Mouse (Mus musculus) MEL (cell line): ENCODE data around the gene Il4ra. TPM values are rescaled to one million over a fixed set of nuclear protein-coding genes. Genes with fewer than 3 reads are reported as not detected.

Source experiments
- DNase-seq: peaks from one replicate; pipeline ENCODE4 v3.0.0; 2011; ENCODE audit warnings: low read depth, low spot score
- H3K27ac ChIP-seq: 2 replicates; pipeline ENCODE4 v1.5.1; 2012; ENCODE audit warnings: low read depth, mild to moderate bottlenecking, control low read depth, low read length, moderate library complexity; ENCODE audit not compliant: control insufficient read depth
- H3K27me3 ChIP-seq, 2 experiments: fragments of 150-350 bp in 1 of 2; sonication (generic) in 1 of 2; 2 replicates each; pipeline ENCODE4 v1.6.1; 2012; ENCODE audit warnings: low read length in 2 of 2, mild to moderate bottlenecking in 2 of 2, improper control_type of control experiment in 1 of 2, moderate library complexity in 1 of 2; ENCODE audit not compliant: insufficient read depth in 2 of 2, control insufficient read depth in 1 of 2
- H3K36me3 ChIP-seq, 2 experiments: 2 replicates each; pipeline ENCODE4 v1.6.1; 2012 to 2014; ENCODE audit warnings: low read length in 2 of 2, improper control_type of control experiment in 1 of 2, inconsistent platforms in 1 of 2, mild to moderate bottlenecking in 1 of 2; ENCODE audit not compliant: insufficient read depth in 2 of 2, control insufficient read depth in 1 of 2
- H3K4me1 ChIP-seq, 2 experiments: fragments of 150-350 bp in 1 of 2; sonication (generic) in 1 of 2; 2 replicates each; pipeline ENCODE4 v1.6.1; 2012; ENCODE audit warnings: low read length in 2 of 2, improper control_type of control experiment in 1 of 2, mild to moderate bottlenecking in 1 of 2; ENCODE audit not compliant: insufficient read depth in 2 of 2, control insufficient read depth in 1 of 2
- H3K4me3 ChIP-seq, 2 experiments: fragments of 150-350 bp in 1 of 2; sonication (generic) in 1 of 2; 2 replicates each; pipeline ENCODE4 v1.5.1; 2012; ENCODE audit warnings: low read depth in 2 of 2, low read length in 2 of 2, mild to moderate bottlenecking in 2 of 2, moderate library complexity in 2 of 2, control low read depth in 1 of 2, improper control_type of control experiment in 1 of 2; ENCODE audit not compliant: control insufficient read depth in 1 of 2, insufficient read depth in 1 of 2
- H3K79me2 ChIP-seq: 2 replicates; pipeline ENCODE4 v1.6.1; 2012; ENCODE audit warnings: mild to moderate bottlenecking, low read length, moderate library complexity; ENCODE audit not compliant: control insufficient read depth, poor library complexity, insufficient read depth
- H3K9ac ChIP-seq: 2 replicates; pipeline ENCODE4 v1.6.1; 2012; ENCODE audit warnings: low read depth, mild to moderate bottlenecking, control low read depth, low read length, moderate library complexity; ENCODE audit not compliant: control insufficient read depth, poor library complexity, severe bottlenecking
- H3K9me3 ChIP-seq: fragments of 150-350 bp; sonication (generic); replicated peaks from 2 replicates; pipeline ENCODE4 v1.6.1; 2012; ENCODE audit warnings: mild to moderate bottlenecking, low read length, improper control_type of control experiment, moderate library complexity; ENCODE audit not compliant: insufficient read depth
- BHLHE40 ChIP-seq: IDR thresholded peaks from 2 replicates; pipeline ENCODE4 v1.6.1; 2012; ENCODE audit warnings: low read depth, mild to moderate bottlenecking, inconsistent platforms, low read length, improper control_type of control experiment, borderline replicate concordance
- CHD1 ChIP-seq: IDR thresholded peaks from 2 replicates; pipeline ENCODE4 v1.6.1; 2012; ENCODE audit warnings: low read depth, mild to moderate bottlenecking, inconsistent platforms, low read length, improper control_type of control experiment
- CHD2 ChIP-seq: IDR thresholded peaks from 2 replicates; pipeline ENCODE4 v1.6.1; 2011; ENCODE audit warnings: low read length, improper control_type of control experiment
- GABPA ChIP-seq: IDR thresholded peaks from 2 replicates; pipeline ENCODE4 v1.6.1; 2012; ENCODE audit warnings: low read depth, mild to moderate bottlenecking, inconsistent platforms, low read length, improper control_type of control experiment, moderate library complexity
- GATA1 ChIP-seq: IDR thresholded peaks from 2 replicates; pipeline ENCODE4 v1.6.1; 2011; ENCODE audit warnings: low read depth, low read length, improper control_type of control experiment
- HCFC1 ChIP-seq: IDR thresholded peaks from 2 replicates; pipeline ENCODE4 v1.6.1; 2012; ENCODE audit warnings: low read depth, mild to moderate bottlenecking, inconsistent platforms, low read length, improper control_type of control experiment, moderate library complexity
- MAFK ChIP-seq: IDR thresholded peaks from 2 replicates; pipeline ENCODE4 v1.6.1; 2011; ENCODE audit warnings: low read depth, mild to moderate bottlenecking, low read length, improper control_type of control experiment, borderline replicate concordance
- MAZ ChIP-seq: IDR thresholded peaks from 2 replicates; pipeline ENCODE4 v1.6.1; 2012; ENCODE audit warnings: low read depth, mild to moderate bottlenecking, inconsistent platforms, low read length, improper control_type of control experiment
- MEF2A ChIP-seq: IDR thresholded peaks from 2 replicates; pipeline ENCODE4 v1.6.1; 2014; ENCODE audit warnings: low read depth, mild to moderate bottlenecking, inconsistent platforms, low read length, improper control_type of control experiment; ENCODE audit not compliant: poor library complexity, insufficient replicate concordance, severe bottlenecking; ENCODE audit errors: extremely low read depth
- MYB ChIP-seq: IDR thresholded peaks from 2 replicates; pipeline ENCODE4 v1.6.1; 2011; ENCODE audit warnings: mild to moderate bottlenecking, low read depth, low read length, improper control_type of control experiment
- NELFE ChIP-seq: IDR thresholded peaks from 2 replicates; pipeline ENCODE4 v1.6.1; 2011; ENCODE audit warnings: low read depth, low read length, improper control_type of control experiment
- NRF1 ChIP-seq: IDR thresholded peaks from 2 replicates; pipeline ENCODE4 v1.6.1; 2014; ENCODE audit warnings: low read depth, mild to moderate bottlenecking, inconsistent platforms, low read length, improper control_type of control experiment, moderate library complexity; ENCODE audit not compliant: poor library complexity, insufficient read depth, severe bottlenecking
- POLR2AphosphoS2 ChIP-seq: IDR thresholded peaks from 2 replicates; pipeline ENCODE4 v1.6.1; 2011; ENCODE audit warnings: low read length, improper control_type of control experiment
- POLR2AphosphoS5 ChIP-seq: IDR thresholded peaks from 2 replicates; pipeline ENCODE4 v1.6.1; 2012; ENCODE audit warnings: low read depth, borderline replicate concordance, mild to moderate bottlenecking, inconsistent platforms, low read length, moderate library complexity, mixed read lengths
- RAD21 ChIP-seq: IDR thresholded peaks from 2 replicates; pipeline ENCODE4 v1.6.1; 2011; ENCODE audit warnings: mild to moderate bottlenecking, low read depth, low read length, improper control_type of control experiment
- RCOR1 ChIP-seq: IDR thresholded peaks from 2 replicates; pipeline ENCODE4 v1.6.1; 2012; ENCODE audit warnings: low read depth, mild to moderate bottlenecking, inconsistent platforms, low read length, improper control_type of control experiment
- TAL1 ChIP-seq: IDR thresholded peaks from 2 replicates; pipeline ENCODE4 v1.6.1; 2012; ENCODE audit warnings: mild to moderate bottlenecking, inconsistent platforms, low read length, moderate library complexity, mixed read lengths
- TCF12 ChIP-seq: IDR thresholded peaks from 2 replicates; pipeline ENCODE4 v1.6.1; 2014; ENCODE audit warnings: low read depth, mild to moderate bottlenecking, inconsistent platforms, low read length, improper control_type of control experiment, moderate library complexity
- USF1 ChIP-seq: IDR thresholded peaks from 2 replicates; pipeline ENCODE4 v1.6.1; 2014; ENCODE audit warnings: low read depth, mild to moderate bottlenecking, inconsistent platforms, low read length, improper control_type of control experiment, moderate library complexity
- USF2 ChIP-seq, 2 experiments: IDR thresholded peaks; 2 replicates each; pipeline ENCODE4 v1.6.1; 2011 to 2012; ENCODE audit warnings: improper control_type of control experiment in 2 of 2, low read length in 2 of 2, borderline replicate concordance in 1 of 2, inconsistent platforms in 1 of 2, low read depth in 1 of 2, mild to moderate bottlenecking in 1 of 2; ENCODE audit not compliant: insufficient read depth in 1 of 2
- ZC3H11A ChIP-seq: IDR thresholded peaks from 2 replicates; pipeline ENCODE4 v1.6.1; 2012; ENCODE audit warnings: low read depth, mild to moderate bottlenecking, inconsistent platforms, low read length, improper control_type of control experiment
- ZKSCAN1 ChIP-seq: IDR thresholded peaks from 2 replicates; pipeline ENCODE4 v1.6.1; 2012; ENCODE audit warnings: low read depth, mild to moderate bottlenecking, inconsistent platforms, low read length, improper control_type of control experiment, moderate library complexity
- ZNF384 ChIP-seq: IDR thresholded peaks from 2 replicates; pipeline ENCODE4 v1.6.1; 2012; ENCODE audit warnings: low read depth, mild to moderate bottlenecking, inconsistent platforms, low read length, improper control_type of control experiment
- polyA plus RNA-seq, 2 experiments: library from polyadenylated mRNA; stranded (reverse) in 1 of 2; unstranded in 1 of 2; fragments of >175 nt in 1 of 2; fragments of >200 nt in 1 of 2; gene quantifications; 2 replicates each; pipeline versions ENCODE4 v1.2.1 to v1.2.4; 2012; ENCODE audit warnings: low replicate concordance in 2 of 2, low read depth in 1 of 2; ENCODE audit not compliant: insufficient read length in 2 of 2, insufficient read depth in 1 of 2, missing spikeins in 1 of 2
- total RNA-seq: library from RNA; depleted of rRNA; stranded (reverse); fragments of 300-350 nt; gene quantifications from 2 replicates; pipeline ENCODE4 v1.2.3, GENCODE M21; 2012

Il4ra gene
- total and polyA plus RNA-seq, 3 experiments: 3.6 to 5.0 TPM; not detected in 1

DNA sequence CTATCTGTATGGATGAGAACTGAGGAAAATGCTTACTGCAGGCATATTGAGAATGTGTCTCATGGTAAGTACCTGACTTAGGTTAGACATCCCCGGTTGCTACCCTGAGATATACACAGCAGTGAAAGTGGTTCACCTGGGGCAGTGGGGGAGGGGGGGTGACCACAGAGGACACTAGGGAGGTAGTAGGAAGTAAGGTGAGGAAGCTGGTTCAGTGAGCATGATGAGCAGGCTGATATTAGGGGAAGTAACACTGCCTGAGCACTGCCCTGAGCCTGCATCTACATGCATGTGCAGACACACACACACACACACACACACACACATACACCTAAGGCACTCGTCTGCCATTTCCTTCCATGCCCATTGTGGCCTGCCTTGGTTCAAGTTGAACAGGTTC lies 10.1 kb upstream of the Il4ra start:
- Histone ChIP-seq H3K79me2 (no peaks in the 10 kb centered on the region), H3K27ac (no peak overlapping the region), H3K9me3 (no peaks in the 10 kb centered on the region), H3K9ac (no peak overlapping the region), H3K4me3 (no peak overlapping the region), H3K27me3 (peaks cover 0 to 2% of the 10 kb centered on the region in 2 experiments; a peak in 1 of 4 replicates), H3K36me3 (no peaks in the 10 kb centered on the region), H3K4me1 (peaks cover 0 to 3% of the 10 kb centered on the region in 2 experiments; a peak in 1 of 4 replicates)
- DNase-seq: no peak
- TF ChIP-seq ZNF384 (no peak), CHD1 (no peak), HCFC1 (no peak), POLR2AphosphoS2 (no peak), ZC3H11A (no peak), BHLHE40 (no peak), POLR2AphosphoS5 (no peak), TAL1 (no peak), MAZ (no peak), USF2 (IDR thresholded peaks at IDR 0.05; ENCODE audit: borderline replicate concordance in 1 of 2, insufficient read depth in 1 of 2, low read depth in 1 of 2, low read length in 2 of 2) (no peak), RAD21 (no peak), NELFE (no peak), USF1 (no peak), GATA1 (no peak), ZKSCAN1 (no peak), GABPA (no peak), TCF12 (no peak), MYB (no peak), CHD2 (no peak)

DNA sequence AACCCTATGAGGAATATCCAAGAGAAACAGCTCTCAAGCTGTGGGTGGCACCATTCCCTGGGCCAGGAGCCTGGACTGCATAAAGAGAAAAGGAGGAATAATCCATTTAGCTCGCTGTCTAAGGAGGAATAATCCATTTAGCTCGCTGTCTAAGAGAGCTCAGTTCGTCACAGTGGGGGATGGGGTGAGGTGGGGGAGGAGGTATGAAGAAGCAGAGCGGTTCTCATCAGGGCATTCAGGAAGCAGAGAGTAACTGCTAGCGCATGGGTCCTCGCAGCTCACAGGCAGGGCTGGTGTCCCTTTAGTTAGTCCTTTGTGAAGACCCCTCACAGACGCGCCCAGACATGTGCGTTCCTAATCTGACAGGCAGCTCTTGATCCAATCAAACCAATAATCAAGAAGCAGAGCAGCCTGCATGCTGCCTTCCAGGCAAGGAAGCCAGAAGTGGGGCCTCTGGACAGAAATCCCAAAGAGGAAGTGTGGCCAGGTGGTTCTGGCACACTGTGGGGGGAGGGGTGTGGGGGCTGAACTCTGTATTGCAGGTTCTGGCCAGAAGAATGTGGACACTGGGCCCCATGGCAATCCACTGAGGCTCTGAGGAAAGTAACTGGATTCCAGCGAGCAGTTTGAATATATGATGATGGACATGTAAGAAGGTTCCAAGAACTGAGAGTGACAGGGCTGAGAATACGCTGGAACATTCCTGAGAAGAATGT lies 9.4 kb upstream of the Il4ra start:
- Histone ChIP-seq H3K27me3 (peaks cover 0 to 2% of the 10 kb centered on the region in 2 experiments; a peak in 1 of 4 replicates), H3K27ac (no peak overlapping the region), H3K9ac (no peak overlapping the region), H3K79me2 (no peaks in the 10 kb centered on the region), H3K4me3 (no peak overlapping the region), H3K9me3 (no peaks in the 10 kb centered on the region), H3K36me3 (no peaks in the 10 kb centered on the region), H3K4me1 (peaks cover 0 to 3% of the 10 kb centered on the region in 2 experiments; a peak in 1 of 4 replicates)
- TF ChIP-seq NRF1 (no peak), MEF2A (no peak), TCF12 (no peak), POLR2AphosphoS2 (no peak), MAFK (no peak), USF2 (IDR thresholded peaks at IDR 0.05; ENCODE audit: borderline replicate concordance in 1 of 2, insufficient read depth in 1 of 2, low read depth in 1 of 2, low read length in 2 of 2) (no peak), RCOR1 (no peak), ZC3H11A (no peak)
- no peak for DNase-seq
